Mouse (Mus musculus): ENCODE results near the gene Igfbpl1. TPM values are rescaled to one million over a fixed set of nuclear protein-coding genes. Genes with fewer than 3 reads are reported as not detected.
A peak's percentile ranks its signal among the peaks of the same experiment; 100 is the strongest.

The Igfbpl1 gene
- polyA plus RNA-seq, 1 experiment from 2014 or later: not detected

- Histone ChIP-seq H3K36me3 (ENCODE audit: insufficient read depth, low read length) (no peaks in the 10 kb centered on the region), H3K4me3 (ENCODE audit: low read length) (no peak overlapping the region), H3K9ac (replicated peaks; ENCODE audit: low read length) (no peak overlapping the region), H3K9me3 (ENCODE audit: low read length) (no peaks in the 10 kb centered on the region), H3K4me2 (replicated peaks; ENCODE audit: low read depth, low read length) (no peak overlapping the region; the same call in 1 of the 2 replicates), H3K27ac (ENCODE audit: low read length) (no peak overlapping the region), H3K27me3 (ENCODE audit: insufficient read depth, low read length) (no peaks in the 10 kb centered on the region), H3K4me1 (ENCODE audit: insufficient read depth, low read length) (peaks cover 14% of the 10 kb centered on the region)
- 20% methylated on average over 3 of the region's 3 CpGs for WGBS
- ATAC-seq (ENCODE audit: low FRiP score, low TSS enrichment): no peak
These were observed 26.7 kb downstream of the Igfbpl1 start for GRCm38 (mm10) chr4:45799956-45800537.

- H3K9ac ChIP-seq (replicated peaks; ENCODE audit: low read length): peak within 1 kb of the TSS; percentile 66
- under 1% methylated on average over 26 of the region's 26 CpGs for WGBS
- peak within 1 kb of the TSS; percentile 88 for H3K4me2 ChIP-seq (replicated peaks; ENCODE audit: low read depth, low read length)
- ATAC-seq (ENCODE audit: low FRiP score, low TSS enrichment): peak; percentile 83
- peaks cover 14% of the 10 kb centered on the region for H3K4me1 ChIP-seq (ENCODE audit: insufficient read depth, low read length)
- H3K4me3 ChIP-seq (ENCODE audit: low read length): peak within 1 kb of the TSS; percentile 50
- no peaks in the 10 kb centered on the region for H3K36me3 ChIP-seq (ENCODE audit: insufficient read depth, low read length)
- no peak within 1 kb of the TSS for H3K27ac ChIP-seq (ENCODE audit: low read length)
- H3K27me3 ChIP-seq (ENCODE audit: insufficient read depth, low read length): no peaks in the 10 kb centered on the region
- H3K9me3 ChIP-seq (ENCODE audit: low read length): no peaks in the 10 kb centered on the region
These were observed 27.8 kb downstream of the Igfbpl1 start, which contains the start of gene Aldh1b1 for GRCm38 (mm10) chr4:45798964-45799363. Gene Aldh1b1 (plus strand): TSS chr4:45799022.

- H3K9me3 ChIP-seq (ENCODE audit: low read length): no peaks in the 10 kb centered on the region
- no peak overlapping the region for H3K4me2 ChIP-seq (replicated peaks; ENCODE audit: low read depth, low read length)
- no peak overlapping the region for H3K4me3 ChIP-seq (ENCODE audit: low read length)
- no peak overlapping the region for H3K27ac ChIP-seq (ENCODE audit: low read length)
- H3K27me3 ChIP-seq (ENCODE audit: insufficient read depth, low read length): peaks cover 4% of the 10 kb centered on the region; the same call in 1 of the 2 replicates
- ATAC-seq (ENCODE audit: low FRiP score, low TSS enrichment): no peak
- no peak overlapping the region for H3K9ac ChIP-seq (replicated peaks; ENCODE audit: low read length)
- peaks cover 14% of the 10 kb centered on the region for H3K4me1 ChIP-seq (ENCODE audit: insufficient read depth, low read length)
- 62% methylated on average over 5 of the region's 5 CpGs for WGBS
- H3K36me3 ChIP-seq (ENCODE audit: insufficient read depth, low read length): no peaks in the 10 kb centered on the region
These were observed 30.0 kb downstream of the Igfbpl1 start for GRCm38 (mm10) chr4:45796760-45797159.

- H3K36me3 ChIP-seq (ENCODE audit: insufficient read depth, low read length): no peaks in the 10 kb centered on the region
- H3K4me2 ChIP-seq (replicated peaks; ENCODE audit: low read depth, low read length): peak overlapping the region; percentile 60
- ATAC-seq (ENCODE audit: low FRiP score, low TSS enrichment): peak; percentile 82
- H3K27ac ChIP-seq (ENCODE audit: low read length): peak overlapping the region; percentile 79
- peak overlapping the region; percentile 39 for H3K4me3 ChIP-seq (ENCODE audit: low read length)
- no peaks in the 10 kb centered on the region for H3K9me3 ChIP-seq (ENCODE audit: low read length)
- peaks cover 4% of the 10 kb centered on the region; the same call in 1 of the 2 replicates for H3K27me3 ChIP-seq (ENCODE audit: insufficient read depth, low read length)
- under 1% methylated on average over 12 of the region's 12 CpGs for WGBS
- H3K4me1 ChIP-seq (ENCODE audit: insufficient read depth, low read length): peaks cover 14% of the 10 kb centered on the region
- H3K9ac ChIP-seq (replicated peaks; ENCODE audit: low read length): peak overlapping the region; percentile 63
These were observed 31.4 kb downstream of the Igfbpl1 start for GRCm38 (mm10) chr4:45795191-45795811.

- Histone ChIP-seq H3K4me2 (replicated peaks; ENCODE audit: low read depth, low read length) (no peak overlapping the region), H3K4me3 (ENCODE audit: low read length) (no peak overlapping the region), H3K27ac (ENCODE audit: low read length) (no peak overlapping the region), H3K27me3 (ENCODE audit: insufficient read depth, low read length) (peaks cover 4% of the 10 kb centered on the region; the same call in 1 of the 2 replicates), H3K9ac (replicated peaks; ENCODE audit: low read length) (no peak overlapping the region), H3K4me1 (ENCODE audit: insufficient read depth, low read length) (peaks cover 8% of the 10 kb centered on the region), H3K36me3 (ENCODE audit: insufficient read depth, low read length) (no peaks in the 10 kb centered on the region), H3K9me3 (ENCODE audit: low read length) (no peaks in the 10 kb centered on the region)
- WGBS: 68% methylated on average over 2 of the region's 2 CpGs
- no peak for ATAC-seq (ENCODE audit: low FRiP score, low TSS enrichment)
These were observed 36.7 kb downstream of the Igfbpl1 start for GRCm38 (mm10) chr4:45790018-45790417.

GRCm38 (mm10) chr4:45789263-45789958, 37.3 kb downstream of the Igfbpl1 start:
- no peak overlapping the region for H3K4me2 ChIP-seq (replicated peaks; ENCODE audit: low read depth, low read length)
- no peaks in the 10 kb centered on the region for H3K9me3 ChIP-seq (ENCODE audit: low read length)
- no peak overlapping the region for H3K4me3 ChIP-seq (ENCODE audit: low read length)
- no peaks in the 10 kb centered on the region for H3K36me3 ChIP-seq (ENCODE audit: insufficient read depth, low read length)
- H3K9ac ChIP-seq (replicated peaks; ENCODE audit: low read length): no peak overlapping the region
- H3K27me3 ChIP-seq (ENCODE audit: insufficient read depth, low read length): peaks cover 4% of the 10 kb centered on the region; the same call in 1 of the 2 replicates
- ATAC-seq (ENCODE audit: low FRiP score, low TSS enrichment): no peak
- H3K4me1 ChIP-seq (ENCODE audit: insufficient read depth, low read length): peaks cover 8% of the 10 kb centered on the region
- 57% methylated on average over 13 of the region's 13 CpGs for WGBS
- H3K27ac ChIP-seq (ENCODE audit: low read length): no peak overlapping the region

GRCm38 (mm10) chr4:45788446-45789081, 38.2 kb downstream of the Igfbpl1 start:
- Histone ChIP-seq H3K27ac (ENCODE audit: low read length) (no peak overlapping the region), H3K9me3 (ENCODE audit: low read length) (no peaks in the 10 kb centered on the region), H3K36me3 (ENCODE audit: insufficient read depth, low read length) (no peaks in the 10 kb centered on the region), H3K9ac (replicated peaks; ENCODE audit: low read length) (no peak overlapping the region), H3K4me1 (ENCODE audit: insufficient read depth, low read length) (peaks cover 8% of the 10 kb centered on the region), H3K4me3 (ENCODE audit: low read length) (no peak overlapping the region), H3K4me2 (replicated peaks; ENCODE audit: low read depth, low read length) (no peak overlapping the region), H3K27me3 (ENCODE audit: insufficient read depth, low read length) (peaks cover 4% of the 10 kb centered on the region; the same call in 1 of the 2 replicates)
- peak; percentile 58 for ATAC-seq (ENCODE audit: low FRiP score, low TSS enrichment)
- 59% methylated on average over 13 of the region's 13 CpGs for WGBS

GRCm38 (mm10) chr4:45786674-45787073, 40.0 kb downstream of the Igfbpl1 start:
- no peak overlapping the region for H3K27ac ChIP-seq (ENCODE audit: low read length)
- no peak overlapping the region for H3K9ac ChIP-seq (replicated peaks; ENCODE audit: low read length)
- no peak overlapping the region for H3K4me2 ChIP-seq (replicated peaks; ENCODE audit: low read depth, low read length)
- no peak overlapping the region for H3K4me3 ChIP-seq (ENCODE audit: low read length)
- peaks cover 8% of the 10 kb centered on the region for H3K4me1 ChIP-seq (ENCODE audit: insufficient read depth, low read length)
- no peak for ATAC-seq (ENCODE audit: low FRiP score, low TSS enrichment)
- H3K27me3 ChIP-seq (ENCODE audit: insufficient read depth, low read length): no peaks in the 10 kb centered on the region
- 42% methylated on average over 4 of the region's 4 CpGs for WGBS
- no peaks in the 10 kb centered on the region for H3K9me3 ChIP-seq (ENCODE audit: low read length)
- no peaks in the 10 kb centered on the region for H3K36me3 ChIP-seq (ENCODE audit: insufficient read depth, low read length)

- Histone ChIP-seq H3K9ac (replicated peaks; ENCODE audit: low read length) (no peak overlapping the region), H3K27me3 (ENCODE audit: insufficient read depth, low read length) (no peaks in the 10 kb centered on the region), H3K27ac (ENCODE audit: low read length) (no peak overlapping the region), H3K4me3 (ENCODE audit: low read length) (no peak overlapping the region), H3K36me3 (ENCODE audit: insufficient read depth, low read length) (no peaks in the 10 kb centered on the region), H3K4me1 (ENCODE audit: insufficient read depth, low read length) (peaks cover 8% of the 10 kb centered on the region), H3K4me2 (replicated peaks; ENCODE audit: low read depth, low read length) (no peak overlapping the region), H3K9me3 (ENCODE audit: low read length) (no peaks in the 10 kb centered on the region)
- no peak for ATAC-seq (ENCODE audit: low FRiP score, low TSS enrichment)
- WGBS: 26% methylated on average over 2 of the region's 2 CpGs
These were observed 40.8 kb downstream of the Igfbpl1 start for GRCm38 (mm10) chr4:45785959-45786358.

Measured in kidney, embryonic 16.5 days (tissue).